Comparison of ENCODE assay signal across 10 mouse cellular contexts in the genomic region with DNA sequence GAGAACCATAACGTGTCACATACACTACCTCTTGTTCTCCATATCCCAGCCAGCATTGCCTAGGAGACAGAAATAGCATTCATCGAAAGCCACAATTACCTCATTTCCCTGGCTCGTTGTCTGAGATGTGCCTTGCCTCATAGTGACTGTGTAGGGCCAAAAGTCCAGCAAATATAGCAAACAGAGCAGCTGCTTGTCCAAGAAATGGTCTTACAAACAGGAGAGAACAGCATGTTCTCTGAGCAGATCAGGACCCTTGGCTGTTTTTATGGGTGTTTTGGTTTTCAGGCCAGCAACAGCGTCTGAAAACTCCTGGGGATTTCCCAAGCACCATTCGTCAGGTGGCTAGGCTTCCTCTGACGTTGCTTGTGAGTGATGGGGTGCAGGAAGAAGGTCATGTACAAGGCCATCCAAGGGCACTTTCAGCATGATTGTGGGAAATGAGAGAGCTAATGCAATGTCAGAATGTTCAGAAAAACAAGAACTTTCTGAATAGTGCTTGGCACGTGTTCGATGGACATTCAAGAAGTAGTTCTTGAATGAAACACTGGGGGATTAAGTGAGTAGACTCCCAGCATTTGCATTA.
DNase-seq lines count a peak whose midpoint lies in the region; ATAC-seq and TF ChIP-seq lines count a peak whose summit lies in the region.
"Had no signal": no experiment of that assay in that cellular context is flagged by ENCODE, and none has a peak within 500 bp of the region (broad histone marks: within the 10 kb centered on the region; RNA-seq: fewer than 3 reads in every experiment).

No protein-coding gene starts in this region.

- peak; percentile 3 to 8 for DNase-seq in cerebellum, adult 18-20 months
- DNase-seq in cerebellum, postnatal 14 days = no peak
- DNase-seq in Muller cell, postnatal 12 days (ENCODE audit: inconsistent ontology term) = peak; percentile 83
- peak; percentile 93 for DNase-seq in lung, postnatal 0 days (ENCODE audit: low spot score)
- no peak for DNase-seq in spleen, postnatal 10 days (ENCODE audit: low spot score in 2 of 2)
- DNase-seq: thymus, postnatal 25 days had no signal

- TF ChIP-seq CTCF in lung, postnatal 0 days (IDR thresholded peaks at IDR 0.05) = peak; percentile 56

- no peak for ATAC-seq in heart, embryonic 12.5 days (ENCODE audit: insufficient number of reproducible peaks, low FRiP score)
- peak; percentile 96 for ATAC-seq in lung, postnatal 0 days
- no peak for ATAC-seq in neural tube, embryonic 15.5 days (ENCODE audit: low FRiP score)
- no peak for ATAC-seq in forebrain, embryonic 15.5 days (replicated peaks)

- no peaks in the 10 kb centered on the region for H3K9me3 ChIP-seq in heart, embryonic 12.5 days (replicated peaks)
- H3K9me3 ChIP-seq in lung, postnatal 0 days (ENCODE audit: low read length) = no peaks in the 10 kb centered on the region
- no peaks in the 10 kb centered on the region for H3K9me3 ChIP-seq in neural tube, embryonic 15.5 days (replicated peaks)
- no peaks in the 10 kb centered on the region for H3K9me3 ChIP-seq in forebrain, embryonic 15.5 days
- H3K9me3 ChIP-seq: midbrain, embryonic 10.5 days had no signal

- H3K9ac ChIP-seq in heart, embryonic 12.5 days = no peak overlapping the region
- no peak overlapping the region for H3K9ac ChIP-seq in lung, postnatal 0 days (replicated peaks; ENCODE audit: low read depth)
- no peak overlapping the region for H3K9ac ChIP-seq in neural tube, embryonic 15.5 days (replicated peaks)
- H3K9ac ChIP-seq in forebrain, embryonic 15.5 days (replicated peaks) = no peak overlapping the region

- H3K36me3 ChIP-seq in heart, embryonic 12.5 days = no peaks in the 10 kb centered on the region
- H3K36me3 ChIP-seq in lung, postnatal 0 days (ENCODE audit: insufficient read depth, low read length) = no peaks in the 10 kb centered on the region
- no peaks in the 10 kb centered on the region for H3K36me3 ChIP-seq in neural tube, embryonic 15.5 days
- H3K36me3 ChIP-seq in forebrain, embryonic 15.5 days = no peaks in the 10 kb centered on the region
- H3K36me3 ChIP-seq: midbrain, embryonic 10.5 days had no signal

- 54% methylated on average over 8 of the region's 8 CpGs for WGBS in heart, embryonic 12.5 days
- 40% methylated on average over 8 of the region's 8 CpGs for WGBS in lung, postnatal 0 days
- 75% methylated on average over 8 of the region's 8 CpGs for WGBS in neural tube, embryonic 15.5 days
- 61% methylated on average over 8 of the region's 8 CpGs for WGBS in forebrain, embryonic 15.5 days

- no peak overlapping the region for H3K4me3 ChIP-seq in heart, embryonic 12.5 days
- no peak overlapping the region for H3K4me3 ChIP-seq in lung, postnatal 0 days (ENCODE audit: low read depth, low read length)
- no peak overlapping the region for H3K4me3 ChIP-seq in neural tube, embryonic 15.5 days (replicated peaks)
- H3K4me3 ChIP-seq in forebrain, embryonic 15.5 days = no peak overlapping the region
- H3K4me3 ChIP-seq: midbrain, embryonic 10.5 days had no signal

- H3K27ac ChIP-seq in heart, embryonic 12.5 days (ENCODE audit: poor library complexity, severe bottlenecking) = 0 out of 2 replicates have a peak overlapping the region, but pooled peaks have one; percentile 21
- H3K27ac ChIP-seq in lung, postnatal 0 days (ENCODE audit: low read length) = no peak overlapping the region
- H3K27ac ChIP-seq in neural tube, embryonic 15.5 days (replicated peaks) = no peak overlapping the region
- H3K27ac ChIP-seq in forebrain, embryonic 15.5 days (replicated peaks) = no peak overlapping the region
- H3K27ac ChIP-seq: midbrain, embryonic 10.5 days had no signal

- H3K4me2 ChIP-seq in heart, embryonic 12.5 days = no peak overlapping the region
- H3K4me2 ChIP-seq in lung, postnatal 0 days (replicated peaks; ENCODE audit: low read depth, low read length) = no peak overlapping the region
- no peak overlapping the region for H3K4me2 ChIP-seq in neural tube, embryonic 15.5 days
- H3K4me2 ChIP-seq in forebrain, embryonic 15.5 days (replicated peaks) = no peak overlapping the region

- peak; percentile 98 for TF ChIP-seq EP300 in lung, postnatal 0 days (IDR thresholded peaks at IDR 0.05)

- H3K27me3 ChIP-seq in heart, embryonic 12.5 days (replicated peaks) = no peaks in the 10 kb centered on the region
- no peaks in the 10 kb centered on the region for H3K27me3 ChIP-seq in lung, postnatal 0 days (replicated peaks; ENCODE audit: insufficient read depth, low read length)
- H3K27me3 ChIP-seq in neural tube, embryonic 15.5 days (replicated peaks) = no peaks in the 10 kb centered on the region
- 0 out of 2 replicates have a peak, but pooled peaks cover 5% of the 10 kb centered on the region for H3K27me3 ChIP-seq in forebrain, embryonic 15.5 days

- no peaks in the 10 kb centered on the region for H3K4me1 ChIP-seq in heart, embryonic 12.5 days (replicated peaks)
- H3K4me1 ChIP-seq in lung, postnatal 0 days (ENCODE audit: insufficient read depth, low read depth, low read length) = no peaks in the 10 kb centered on the region
- H3K4me1 ChIP-seq in neural tube, embryonic 15.5 days = no peaks in the 10 kb centered on the region
- no peaks in the 10 kb centered on the region for H3K4me1 ChIP-seq in forebrain, embryonic 15.5 days
- H3K4me1 ChIP-seq: midbrain, embryonic 10.5 days had no signal

Comparison
In these comparisons a context has a peak if more than half of its experiments do, and no peak if none do; other contexts are left out.
1. DNase-seq: peak in cerebellum, adult 18-20 months (2 of 2), Muller cell, postnatal 12 days (single experiment) and lung, postnatal 0 days (single experiment); none in cerebellum, postnatal 14 days (0 of 2) and spleen, postnatal 10 days (0 of 2).